Mouse (Mus musculus) kidney, embryonic 16.5 days (tissue): ENCODE results near the gene Mylip. TPM values are rescaled to one million over a fixed set of nuclear protein-coding genes. Genes with fewer than 3 reads are reported as not detected.

Source experiments
- ATAC-seq: fragments of 200-750 bp; cut with Nextera tagmentation; 2 replicates; pipeline ENCODE4 v1.8.0; 2017; ENCODE audit warnings: moderate TSS enrichment; ENCODE audit not compliant: low FRiP score, low TSS enrichment
- H3K27ac ChIP-seq: fragments of 300-500 bp; sonication (generic); 2 replicates; pipeline ENCODE4 v1.5.1; 2014; ENCODE audit warnings: low read length
- H3K27me3 ChIP-seq: fragments of 300-500 bp; sonication (generic); 2 replicates; pipeline ENCODE4 v1.6.1; 2014; ENCODE audit warnings: low read length, control low read depth, mixed read lengths; ENCODE audit not compliant: insufficient read depth
- H3K36me3 ChIP-seq: fragments of 300-500 bp; sonication (generic); 2 replicates; pipeline ENCODE4 v1.6.1; 2014; ENCODE audit warnings: low read length, control low read depth, mixed read lengths; ENCODE audit not compliant: insufficient read depth
- H3K4me1 ChIP-seq: fragments of 300-500 bp; sonication (generic); 2 replicates; pipeline ENCODE4 v1.6.1; 2014; ENCODE audit warnings: low read length, control low read depth, mixed read lengths; ENCODE audit not compliant: insufficient read depth
- H3K4me2 ChIP-seq: fragments of 300-500 bp; sonication (generic); replicated peaks from 2 replicates; pipeline ENCODE4 v1.6.1; 2014; ENCODE audit warnings: low read depth, low read length
- H3K4me3 ChIP-seq: fragments of 300-500 bp; sonication (generic); 2 replicates; pipeline ENCODE4 v1.5.1; 2014; ENCODE audit warnings: mild to moderate bottlenecking, low read length
- H3K9ac ChIP-seq: fragments of 300-500 bp; sonication (generic); replicated peaks from 2 replicates; pipeline ENCODE4 v1.6.1; 2014; ENCODE audit warnings: low read length
- H3K9me3 ChIP-seq: fragments of 300-500 bp; sonication (generic); 2 replicates; pipeline ENCODE4 v1.6.1; 2016; ENCODE audit warnings: low read length, control low read depth
- WGBS: fragments of 180-500 bp; shearing (Covaris S2); extraction: QIAGEN DNeasy Blood & Tissue Kit; methylation state at CpG from one replicate; pipeline ENCODE4 v1.1.7; 2014; 5-methylcytosine and 5-hydroxymethylcytosine counted together
- polyA plus RNA-seq: library from polyadenylated mRNA; unstranded; fragments of >200 nt; fragmentation: Nextera tagmentation; extraction: Ambion mirVana; gene quantifications from 2 replicates; pipeline ENCODE4 v1.2.1, GENCODE M21; 2015

Gene Mylip
- polyA plus RNA-seq, 1 experiment from 2014 or later = 16.2 TPM

DNA sequence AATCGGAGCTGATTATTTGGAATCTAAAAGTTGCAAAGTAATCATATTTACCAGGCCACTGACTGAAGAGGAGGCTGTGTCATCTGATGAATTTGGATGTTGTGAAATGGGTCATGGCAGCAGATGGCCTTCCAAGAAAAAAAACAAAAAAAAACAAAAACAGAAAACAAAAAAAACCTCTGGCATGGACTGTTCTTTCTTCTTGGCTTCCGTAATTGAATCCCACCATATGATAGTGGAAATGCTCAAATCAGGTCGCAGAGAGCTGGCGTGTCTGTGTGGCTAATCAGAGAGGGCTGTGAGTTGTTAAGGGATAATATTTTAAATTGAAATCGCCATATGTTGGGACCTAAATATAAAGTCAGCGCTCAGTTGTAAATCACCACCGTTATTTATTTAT lies 67.9 kb downstream of the Mylip start:
- Histone ChIP-seq H3K36me3 (no peaks in the 10 kb centered on the region), H3K4me2 (no peak overlapping the region), H3K27ac (no peak overlapping the region), H3K4me1 (peaks cover 35% of the 10 kb centered on the region), H3K4me3 (no peak overlapping the region), H3K9me3 (no peaks in the 10 kb centered on the region), H3K9ac (no peak overlapping the region), H3K27me3 (no peaks in the 10 kb centered on the region)
- 67% methylated on average over 7 of the region's 7 CpGs for WGBS
- ATAC-seq = no peak

DNA sequence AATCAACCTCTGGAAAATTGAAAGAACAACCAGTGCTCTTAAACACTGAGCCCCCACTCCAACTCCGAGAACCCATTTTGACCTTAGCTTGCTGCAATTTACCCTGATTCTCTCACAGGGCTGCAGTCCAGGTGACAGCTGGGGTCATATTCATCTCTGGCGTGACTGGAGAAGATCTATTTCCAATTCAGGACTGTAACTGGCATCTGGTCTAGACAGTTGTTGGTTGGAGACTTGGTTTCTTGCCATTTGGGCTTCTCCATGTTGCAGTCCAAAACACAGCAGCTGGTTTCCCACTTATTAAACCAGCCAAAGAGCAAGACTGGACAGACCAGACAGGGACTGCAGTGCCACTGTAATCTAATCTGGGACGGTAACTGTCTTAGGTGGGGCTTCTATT lies 70.6 kb downstream of the Mylip start:
- H3K36me3 ChIP-seq = no peaks in the 10 kb centered on the region
- no peaks in the 10 kb centered on the region for H3K9me3 ChIP-seq
- no peak overlapping the region for H3K27ac ChIP-seq
- no peak for ATAC-seq
- H3K4me2 ChIP-seq = no peak overlapping the region
- no peaks in the 10 kb centered on the region for H3K27me3 ChIP-seq
- no peak overlapping the region for H3K4me3 ChIP-seq
- peaks cover 13% of the 10 kb centered on the region for H3K4me1 ChIP-seq
- WGBS = 86% methylated on average over 3 of the region's 3 CpGs
- H3K9ac ChIP-seq = no peak overlapping the region

DNA sequence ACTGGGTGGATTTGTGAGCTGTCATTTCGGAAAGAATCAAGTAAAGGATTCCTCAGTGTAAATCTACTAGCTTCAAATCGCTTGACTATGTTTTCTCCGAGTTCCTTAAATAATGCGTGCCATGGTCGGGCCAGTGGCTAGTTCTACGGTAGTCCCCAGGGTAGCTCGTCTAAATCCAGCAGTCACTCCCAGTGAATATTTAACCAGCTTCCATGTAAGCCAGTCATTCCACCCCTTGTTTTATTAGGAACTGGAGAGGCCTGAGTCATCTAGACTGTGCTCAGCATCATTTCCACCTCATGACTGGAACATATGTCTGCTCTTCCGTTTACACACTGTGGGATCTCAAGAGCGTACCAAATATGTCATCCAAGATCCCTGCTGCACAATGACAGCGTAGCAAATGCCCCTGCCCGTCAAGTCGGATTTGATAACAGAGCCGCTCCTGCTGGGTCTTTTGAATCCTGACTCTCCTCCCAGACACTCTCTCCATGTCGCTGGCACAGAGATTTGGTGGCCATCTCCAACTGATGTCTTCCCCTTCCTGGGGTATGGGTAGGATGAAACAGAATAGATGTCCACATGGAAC lies 71.9 kb downstream of the Mylip start:
- H3K4me3 ChIP-seq = no peak overlapping the region
- H3K27ac ChIP-seq = no peak overlapping the region
- WGBS = 80% methylated on average over 14 of the region's 14 CpGs
- no peak for ATAC-seq
- H3K4me1 ChIP-seq = peaks cover 10% of the 10 kb centered on the region; the same call in 1 of the 2 replicates
- H3K9ac ChIP-seq = no peak overlapping the region
- H3K9me3 ChIP-seq = no peaks in the 10 kb centered on the region
- H3K27me3 ChIP-seq = no peaks in the 10 kb centered on the region
- no peaks in the 10 kb centered on the region for H3K36me3 ChIP-seq
- H3K4me2 ChIP-seq = no peak overlapping the region

Other genes with a start within 250 kb of the Mylip start
- 56.6 and 62.4 TPM in 2 replicates for gene Gmpr, start 117.7 kb downstream of the Mylip start, polyA plus RNA-seq